Comparison of ENCODE assay signal across 8 mouse cellular contexts in genomic region chr12:108835840-108836409, GRCm38 (mm10). TPM values are rescaled to one million over a fixed set of nuclear protein-coding genes. Genes with fewer than 3 reads are reported as not detected.
DNase-seq lines count a peak whose midpoint lies in the region; ATAC-seq and TF ChIP-seq lines count a peak whose summit lies in the region.

Gene Slc25a29, minus strand, starts transcription at chr12:108835883.
Gene Slc25a47, plus strand, starts transcription at chr12:108836046.

- peak within 1 kb of the TSS; percentile 84 for H3K4me3 ChIP-seq in bone marrow macrophage, adult 2 months (ENCODE audit: insufficient read depth, low read length)
- H3K4me3 ChIP-seq in embryonic fibroblast, embryonic 13.5 days (ENCODE audit: insufficient read depth, low read length) = peak within 1 kb of the TSS; percentile 66
- H3K4me3 ChIP-seq in heart, embryonic 10.5 days = peak within 1 kb of the TSS; percentile 80
- peak within 1 kb of the TSS; percentile 65 for H3K4me3 ChIP-seq in kidney, embryonic 15.5 days (replicated peaks)

- TF ChIP-seq POLR2A in bone marrow macrophage, adult 2 months (IDR thresholded peaks at IDR 0.05; ENCODE audit: borderline replicate concordance, low read depth, low read length) = no peak
- peak; percentile 91 for TF ChIP-seq POLR2A in embryonic fibroblast, embryonic 13.5 days (IDR thresholded peaks at IDR 0.05; ENCODE audit: low read depth, low read length)

- H3K36me3 ChIP-seq in heart, embryonic 10.5 days = peaks cover 14% of the 10 kb centered on the region
- peaks cover 13% of the 10 kb centered on the region for H3K36me3 ChIP-seq in kidney, embryonic 15.5 days

- peaks cover 28% of the 10 kb centered on the region for H3K4me1 ChIP-seq in bone marrow macrophage, adult 2 months (ENCODE audit: control insufficient read depth, insufficient read depth, low read length)
- H3K4me1 ChIP-seq in embryonic fibroblast, embryonic 13.5 days (ENCODE audit: control insufficient read depth, insufficient read depth, low read length) = peaks cover 12% of the 10 kb centered on the region; the same call in 1 of the 2 replicates
- H3K4me1 ChIP-seq in heart, embryonic 10.5 days = peaks cover 40% of the 10 kb centered on the region
- peaks cover 62% of the 10 kb centered on the region for H3K4me1 ChIP-seq in kidney, embryonic 15.5 days

- peaks cover 5% of the 10 kb centered on the region; the same call in 1 of the 2 replicates for H3K27me3 ChIP-seq in heart, embryonic 10.5 days (ENCODE audit: insufficient read depth, poor library complexity, severe bottlenecking)
- no peaks in the 10 kb centered on the region for H3K27me3 ChIP-seq in kidney, embryonic 15.5 days

- peak within 1 kb of the TSS; percentile 76 for H3K4me2 ChIP-seq in kidney, embryonic 15.5 days

- WGBS in heart, embryonic 10.5 days = under 1% methylated on average over 52 of the region's 53 CpGs
- WGBS in kidney, embryonic 15.5 days = under 1% methylated on average over 52 of the region's 53 CpGs

- TF ChIP-seq CTCF in bone marrow macrophage, adult 2 months (IDR thresholded peaks at IDR 0.05; ENCODE audit: low read depth, low read length) = no peak
- no peak for TF ChIP-seq CTCF in embryonic fibroblast, embryonic 13.5 days (IDR thresholded peaks at IDR 0.05; ENCODE audit: borderline replicate concordance, insufficient read depth, low read length)

- no peak within 1 kb of the TSS for H3K27ac ChIP-seq in bone marrow macrophage, adult 2 months (ENCODE audit: insufficient read depth, low read depth, low read length)
- H3K27ac ChIP-seq in embryonic fibroblast, embryonic 13.5 days (ENCODE audit: insufficient read depth, low read length) = peak within 1 kb of the TSS; percentile 81
- H3K27ac ChIP-seq in heart, embryonic 10.5 days = peak within 1 kb of the TSS; percentile 91
- peak within 1 kb of the TSS; percentile 90 for H3K27ac ChIP-seq in kidney, embryonic 15.5 days

- peak within 1 kb of the TSS; percentile 68 for H3K9ac ChIP-seq in kidney, embryonic 15.5 days

- ATAC-seq in kidney, embryonic 15.5 days (replicated peaks; ENCODE audit: low FRiP score) = peak; percentile 98
- peak; percentile 92 for ATAC-seq in monocyte, adult 5-6 weeks (replicated peaks; ENCODE audit: insufficient number of reproducible peaks, low FRiP score, low TSS enrichment, poor library complexity, severe bottlenecking)

- DNase-seq in A20 (ENCODE audit: low read depth, low spot score) = peak; percentile 96
- DNase-seq in heart, embryonic 10.5 days (ENCODE audit: low spot score) = peak; percentile 98
- DNase-seq in liver = peak; percentile 95
- peak; percentile 94 to 97 for DNase-seq in spleen, postnatal 4 days (ENCODE audit: low spot score in 2 of 2)

- H3K9me3 ChIP-seq in heart, embryonic 10.5 days = no peaks in the 10 kb centered on the region
- H3K9me3 ChIP-seq in kidney, embryonic 15.5 days (replicated peaks) = no peaks in the 10 kb centered on the region

RNA-seq across cellular contexts. Expression of gene Slc25a29, which starts in this region (rescaled TPM):
- polyA plus RNA-seq in bone marrow macrophage, adult 2 months (2012; ENCODE audit: insufficient read depth, insufficient read length, missing spikeins) = 0.47 and 0.68 TPM in 2 replicates
- 1.5 and 1.6 TPM in 2 replicates for polyA plus RNA-seq in embryonic fibroblast, embryonic 13.5 days (2011; ENCODE audit: insufficient read length, low read depth, missing spikeins)
- polyA plus RNA-seq in heart, embryonic 10.5 days (2016; fragmentation: Nextera tagmentation; extraction: Ambion mirVana) = 5.5 and 6.8 TPM in 2 replicates
- 9.0 and 9.7 TPM in 2 replicates for polyA plus RNA-seq in kidney, embryonic 15.5 days (2015; fragmentation: Nextera tagmentation; extraction: Ambion mirVana)
- total RNA-seq in monocyte, adult 5-6 weeks (2017) = 0.11 to 1.8 TPM in 2 of 3 replicates, not detected in the other

RNA-seq across cellular contexts. Expression of gene Slc25a47, which starts in this region (rescaled TPM):
- polyA plus RNA-seq in bone marrow macrophage, adult 2 months (2012; ENCODE audit: insufficient read depth, insufficient read length, missing spikeins) = 0.82 and 1.2 TPM in 2 replicates
- polyA plus RNA-seq in embryonic fibroblast, embryonic 13.5 days (2011; ENCODE audit: insufficient read length, low read depth, missing spikeins) = 6.6 and 8.6 TPM in 2 replicates
- polyA plus RNA-seq in heart, embryonic 10.5 days (2016; fragmentation: Nextera tagmentation; extraction: Ambion mirVana) = 7.0 and 7.3 TPM in 2 replicates
- 8.8 and 9.3 TPM in 2 replicates for polyA plus RNA-seq in kidney, embryonic 15.5 days (2015; fragmentation: Nextera tagmentation; extraction: Ambion mirVana)
- total RNA-seq in monocyte, adult 5-6 weeks (2017) = 0.48 to 1.3 TPM in 2 of 3 replicates, not detected in the other
